Mouse (Mus musculus): Measurements from ENCODE around the gene Gsta4. TPM values are rescaled to one million over a fixed set of nuclear protein-coding genes. Genes with fewer than 3 reads are reported as not detected.
"Not testable (repeated sequence)": the region's sequence is repeated elsewhere in the genome, so short reads cannot be mapped to it uniquely, and the experiment has no call there.

Gene Gsta4
- polyA plus RNA-seq, 1 experiment from 2014 or later = 784 TPM

GRCm38 (mm10) chr9:78233121-78233695 is 50.6 kb downstream of the Gsta4 start:
- not testable (repeated sequence) for H3K9me3 ChIP-seq (replicated peaks; ENCODE audit: control insufficient read depth, low read length); H3K4me1 ChIP-seq (ENCODE audit: control insufficient read depth, insufficient read depth, low read length); H3K27me3 ChIP-seq (ENCODE audit: control insufficient read depth, insufficient read depth, low read length); H3K27ac ChIP-seq (ENCODE audit: low read length); H3K4me3 ChIP-seq (replicated peaks; ENCODE audit: low read length); H3K4me2 ChIP-seq (ENCODE audit: low read depth, low read length); H3K36me3 ChIP-seq (ENCODE audit: control insufficient read depth, insufficient read depth, low read length); H3K9ac ChIP-seq (ENCODE audit: low read length); ATAC-seq (ENCODE audit: insufficient read depth, low FRiP score)
- no CpG with 5 or more reads among the region's 10 CpGs for WGBS

GRCm38 (mm10) chr9:78255683-78256470 is 73.3 kb downstream of the Gsta4 start:
- peak; percentile 68 for ATAC-seq (ENCODE audit: insufficient read depth, low FRiP score)

GRCm38 (mm10) chr9:78256914-78257313 is 74.3 kb downstream of the Gsta4 start, which contains the start of gene Gm3776:
Gm3776 (plus strand) TSS chr9:78257129.
- H3K27me3 ChIP-seq (ENCODE audit: control insufficient read depth, insufficient read depth, low read length); H3K4me1 ChIP-seq (ENCODE audit: control insufficient read depth, insufficient read depth, low read length); H3K27ac ChIP-seq (ENCODE audit: low read length); H3K9me3 ChIP-seq (replicated peaks; ENCODE audit: control insufficient read depth, low read length); H3K4me2 ChIP-seq (ENCODE audit: low read depth, low read length); H3K4me3 ChIP-seq (replicated peaks; ENCODE audit: low read length); H3K36me3 ChIP-seq (ENCODE audit: control insufficient read depth, insufficient read depth, low read length); H3K9ac ChIP-seq (ENCODE audit: low read length): not testable (repeated sequence)
- WGBS = 75% methylated on average over 1 of the region's 3 CpGs
- ATAC-seq (ENCODE audit: insufficient read depth, low FRiP score) = peak; percentile 37

More at GRCm38 (mm10) chr9:78255683-78256470, 73.3 kb downstream of the Gsta4 start:
- 69% methylated on average over 4 of the region's 4 CpGs for WGBS
- not testable (repeated sequence) for H3K27ac ChIP-seq (ENCODE audit: low read length); H3K4me3 ChIP-seq (replicated peaks; ENCODE audit: low read length); H3K4me1 ChIP-seq (ENCODE audit: control insufficient read depth, insufficient read depth, low read length); H3K9me3 ChIP-seq (replicated peaks; ENCODE audit: control insufficient read depth, low read length); H3K36me3 ChIP-seq (ENCODE audit: control insufficient read depth, insufficient read depth, low read length); H3K27me3 ChIP-seq (ENCODE audit: control insufficient read depth, insufficient read depth, low read length); H3K9ac ChIP-seq (ENCODE audit: low read length); H3K4me2 ChIP-seq (ENCODE audit: low read depth, low read length)

Other genes starting within 250 kb of the Gsta4 start
- gene Gcm1, start 130.8 kb upstream of the Gsta4 start, polyA plus RNA-seq (2015; fragmentation: Nextera tagmentation; extraction: Ambion mirVana) = not detected in 2 replicates
- 35.7 and 36.2 TPM in 2 replicates for gene Fbxo9, start 73.7 kb upstream of the Gsta4 start, polyA plus RNA-seq (2015; fragmentation: Nextera tagmentation; extraction: Ambion mirVana)
- gene Ick, start 73.6 kb upstream of the Gsta4 start, polyA plus RNA-seq (2015; fragmentation: Nextera tagmentation; extraction: Ambion mirVana) = 25.3 and 25.6 TPM in 2 replicates
- 109 and 152 TPM in 2 replicates for gene Gsta1, start 47.9 kb downstream of the Gsta4 start, polyA plus RNA-seq (2015; fragmentation: Nextera tagmentation; extraction: Ambion mirVana)
- gene Gm3776, start 74.4 kb downstream of the Gsta4 start, polyA plus RNA-seq (2015; fragmentation: Nextera tagmentation; extraction: Ambion mirVana) = 87.2 and 133 TPM in 2 replicates
- 0.36 and 0.65 TPM in 2 replicates for gene Gm10639, start 107.1 kb downstream of the Gsta4 start, polyA plus RNA-seq (2015; fragmentation: Nextera tagmentation; extraction: Ambion mirVana)
- not detected in 2 replicates for gene Omt2a, start 132.0 kb downstream of the Gsta4 start, polyA plus RNA-seq (2015; fragmentation: Nextera tagmentation; extraction: Ambion mirVana)
- gene Omt2b, start 144.8 kb downstream of the Gsta4 start, polyA plus RNA-seq (2015; fragmentation: Nextera tagmentation; extraction: Ambion mirVana) = not detected in 2 replicates
- 31.3 and 32.1 TPM in 2 replicates for gene Gsta2, start 173.0 kb downstream of the Gsta4 start, polyA plus RNA-seq (2015; fragmentation: Nextera tagmentation; extraction: Ambion mirVana)
- 0.23 TPM in 1 of 2 replicates, not detected in the other for gene Dppa5a, start 185.4 kb downstream of the Gsta4 start, polyA plus RNA-seq (2015; fragmentation: Nextera tagmentation; extraction: Ambion mirVana)
- 0.55 and 0.75 TPM in 2 replicates for gene Ooep, start 196.0 kb downstream of the Gsta4 start, polyA plus RNA-seq (2015; fragmentation: Nextera tagmentation; extraction: Ambion mirVana)
- 0.14 and 0.15 TPM in 2 replicates for gene Ddx43, start 213.0 kb downstream of the Gsta4 start, polyA plus RNA-seq (2015; fragmentation: Nextera tagmentation; extraction: Ambion mirVana)

Data from stomach, embryonic 16.5 days (tissue).